Mouse (Mus musculus): ENCODE measurements around the gene Map3k1. TPM values are rescaled to one million over a fixed set of nuclear protein-coding genes. Genes with fewer than 3 reads are reported as not detected.
"Not testable (repeated sequence)": the region's sequence is repeated elsewhere in the genome, so short reads cannot be mapped to it uniquely, and the experiment has no call there.

Gene Map3k1
- polyA plus RNA-seq, 1 experiment: 58.7 TPM

GRCm38 (mm10) chr13:111725165-111726077 is 83.4 kb downstream of the Map3k1 start:
- Histone ChIP-seq H3K27ac (ENCODE audit: insufficient read depth, low read depth, low read length) (no peak overlapping the region), H3K4me1 (ENCODE audit: control insufficient read depth, insufficient read depth, low read length) (peaks cover 3% of the 10 kb centered on the region; the same call in 1 of the 2 replicates), H3K4me3 (ENCODE audit: insufficient read depth, low read length) (peak overlapping the region; percentile 91)
- TF ChIP-seq POLR2A (IDR thresholded peaks at IDR 0.05; ENCODE audit: borderline replicate concordance, low read depth, low read length) (peak; percentile 8; the same call in 1 of the 2 replicates), CTCF (IDR thresholded peaks at IDR 0.05; ENCODE audit: low read depth, low read length) (no peak)

- Histone ChIP-seq H3K27ac (ENCODE audit: insufficient read depth, low read depth, low read length) (no peak overlapping the region), H3K4me3 (ENCODE audit: insufficient read depth, low read length) (peak overlapping the region; percentile 91), H3K4me1 (ENCODE audit: control insufficient read depth, insufficient read depth, low read length) (peaks cover 3% of the 10 kb centered on the region; the same call in 1 of the 2 replicates)
- no peak for TF ChIP-seq CTCF (IDR thresholded peaks at IDR 0.05; ENCODE audit: low read depth, low read length)
- TF ChIP-seq POLR2A (IDR thresholded peaks at IDR 0.05; ENCODE audit: borderline replicate concordance, low read depth, low read length): no peak
Observed at GRCm38 (mm10) chr13:111724811-111725164, 84.0 kb downstream of the Map3k1 start.

- peaks cover 5% of the 10 kb centered on the region; the same call in 1 of the 2 replicates for H3K4me1 ChIP-seq (ENCODE audit: control insufficient read depth, insufficient read depth, low read length)
- no peak for TF ChIP-seq CTCF (IDR thresholded peaks at IDR 0.05; ENCODE audit: low read depth, low read length)
- TF ChIP-seq POLR2A (IDR thresholded peaks at IDR 0.05; ENCODE audit: borderline replicate concordance, low read depth, low read length): no peak
- H3K4me3 ChIP-seq (ENCODE audit: insufficient read depth, low read length): no peak overlapping the region
- no peak overlapping the region for H3K27ac ChIP-seq (ENCODE audit: insufficient read depth, low read depth, low read length)
Observed at GRCm38 (mm10) chr13:111719726-111720125, 89.1 kb downstream of the Map3k1 start.

GRCm38 (mm10) chr13:111710531-111710930 is 98.3 kb downstream of the Map3k1 start:
- no peaks in the 10 kb centered on the region for H3K4me1 ChIP-seq (ENCODE audit: control insufficient read depth, insufficient read depth, low read length)
- H3K27ac ChIP-seq (ENCODE audit: insufficient read depth, low read depth, low read length): no peak overlapping the region
- no peak overlapping the region for H3K4me3 ChIP-seq (ENCODE audit: insufficient read depth, low read length)
- TF ChIP-seq POLR2A (IDR thresholded peaks at IDR 0.05; ENCODE audit: borderline replicate concordance, low read depth, low read length): no peak
- no peak for TF ChIP-seq CTCF (IDR thresholded peaks at IDR 0.05; ENCODE audit: low read depth, low read length)

- not testable (repeated sequence) for H3K4me3 ChIP-seq (ENCODE audit: insufficient read depth, low read length); H3K4me1 ChIP-seq (ENCODE audit: control insufficient read depth, insufficient read depth, low read length)
Observed at GRCm38 (mm10) chr13:111703952-111704351, 104.8 kb downstream of the Map3k1 start.

GRCm38 (mm10) chr13:111703396-111703795 is 105.4 kb downstream of the Map3k1 start:
- H3K27ac ChIP-seq (ENCODE audit: insufficient read depth, low read depth, low read length): no peak overlapping the region
- H3K4me3 ChIP-seq (ENCODE audit: insufficient read depth, low read length): no peak overlapping the region
- no peaks in the 10 kb centered on the region for H3K4me1 ChIP-seq (ENCODE audit: control insufficient read depth, insufficient read depth, low read length)
- TF ChIP-seq POLR2A (IDR thresholded peaks at IDR 0.05; ENCODE audit: borderline replicate concordance, low read depth, low read length) (no peak), CTCF (IDR thresholded peaks at IDR 0.05; ENCODE audit: low read depth, low read length) (no peak)

More at GRCm38 (mm10) chr13:111703952-111704351, 104.8 kb downstream of the Map3k1 start:
- not testable (repeated sequence) for H3K27ac ChIP-seq (ENCODE audit: insufficient read depth, low read depth, low read length)

Other genes starting within 250 kb of the Map3k1 start
- gene Gm10198, start 216.2 kb downstream of the Map3k1 start, polyA plus RNA-seq (2012; ENCODE audit: insufficient read depth, insufficient read length, missing spikeins): not detected in 2 replicates
- gene Mier3, start 128.0 kb downstream of the Map3k1 start, polyA plus RNA-seq (2012; ENCODE audit: insufficient read depth, insufficient read length, missing spikeins): 8.5 and 13.2 TPM in 2 replicates

Measured in bone marrow macrophage, adult 2 months (primary cell).